Mouse (Mus musculus) small intestine, adult 2 months (tissue): ENCODE results near the gene Cisd3.

ENCODE experiments used
- CTCF ChIP-seq: fragments of 200-500 bp; IDR thresholded peaks from 2 replicates; pipeline ENCODE4 v1.5.1; 2012; ENCODE audit warnings: low read depth, mild to moderate bottlenecking, control low read depth, inconsistent platforms, low read length, moderate library complexity, mixed read lengths; ENCODE audit not compliant: insufficient replicate concordance, insufficient read length; ENCODE audit errors: extremely low read depth
- POLR2A ChIP-seq: fragments of 200-500 bp; IDR thresholded peaks from 2 replicates; pipeline ENCODE4 v1.6.1; 2012; ENCODE audit warnings: low read depth, mild to moderate bottlenecking, control low read depth, inconsistent platforms, low read length, moderate library complexity

- TF ChIP-seq CTCF, result no peak
- no peak for TF ChIP-seq POLR2A
Measured at GRCm38 (mm10) chr11:97677842-97678241, 7.8 kb upstream of the Cisd3 start.
